26 mouse cellular contexts compared by ENCODE assay signal in the genomic region with DNA sequence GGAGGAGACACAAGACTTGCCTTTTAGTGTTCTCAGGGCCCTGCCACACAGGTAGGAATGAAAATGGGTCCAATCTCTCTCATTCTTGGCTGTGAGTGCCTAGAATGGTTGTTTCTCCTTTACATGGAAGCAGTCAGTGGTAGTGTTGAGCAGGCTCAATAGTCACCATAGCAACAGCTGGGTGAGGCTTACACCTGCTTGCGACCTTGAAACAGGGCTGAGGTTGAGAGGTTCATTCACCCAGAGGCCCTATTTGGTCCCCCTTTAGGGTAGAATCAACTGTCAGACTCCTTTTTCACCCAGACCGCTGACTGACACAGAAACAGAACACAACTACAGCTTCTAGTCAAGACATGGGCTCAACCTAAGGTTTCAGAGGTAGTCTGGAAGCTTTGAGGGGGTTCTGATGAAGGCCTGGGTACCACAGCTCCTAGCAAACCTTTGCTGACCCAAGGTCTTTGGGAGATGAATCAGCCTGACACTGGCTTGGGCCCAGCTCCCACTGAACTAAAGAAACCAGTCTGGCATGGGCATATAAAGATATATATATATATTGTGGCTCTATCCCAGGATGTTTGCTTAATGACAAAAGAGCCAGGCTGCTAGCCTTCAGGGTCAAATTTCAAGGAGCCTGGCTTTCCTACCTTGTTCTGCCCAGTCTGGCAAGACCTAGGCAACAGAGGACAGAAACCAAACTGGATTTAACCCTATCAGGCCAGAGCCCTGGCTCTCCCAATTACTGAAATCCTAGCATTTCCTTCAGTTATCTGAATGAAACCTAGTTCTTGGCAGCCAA. TPM values are rescaled to one million over a fixed set of nuclear protein-coding genes. Genes with fewer than 3 reads are reported as not detected.
DNase-seq lines count a peak whose midpoint lies in the region; ATAC-seq lines count a peak whose summit lies in the region.
"Had no signal": no experiment of that assay in that cellular context is flagged by ENCODE, and none has a peak within 500 bp of the region (broad histone marks: within the 10 kb centered on the region; RNA-seq: fewer than 3 reads in every experiment).

No protein-coding gene starts in this region.

- H3K27me3 ChIP-seq in lung, embryonic 15.5 days: no peaks in the 10 kb centered on the region
- H3K27me3 ChIP-seq in intestine, embryonic 15.5 days (replicated peaks): no peaks in the 10 kb centered on the region
- no peaks in the 10 kb centered on the region for H3K27me3 ChIP-seq in hindbrain, embryonic 16.5 days (replicated peaks; ENCODE audit: control insufficient read depth, insufficient read depth, low read length)
- H3K27me3 ChIP-seq: heart, embryonic 15.5 days; neural tube, embryonic 12.5 days had no signal

- H3K27ac ChIP-seq in lung, embryonic 15.5 days: peak overlapping the region; percentile 79
- H3K27ac ChIP-seq in intestine, embryonic 15.5 days: peak overlapping the region; percentile 65
- no peak overlapping the region for H3K27ac ChIP-seq in hindbrain, embryonic 16.5 days (ENCODE audit: low read depth, low read length)
- H3K27ac ChIP-seq: heart, embryonic 15.5 days; left cerebral cortex, adult 2 months; neural tube, embryonic 12.5 days had no signal

- no peak for DNase-seq in lung, postnatal 14 days
- peak; percentile 42 for DNase-seq in lung, postnatal 25 days (ENCODE audit: low spot score)
- no peak for DNase-seq in gastrocnemius, postnatal 10 days
- no peak for DNase-seq in heart, postnatal 4 days
- DNase-seq: cerebellum, adult 9-10 months; heart, adult 18-20 months; kidney, adult 11 months; thymus, postnatal 4 days had no signal

- H3K4me2 ChIP-seq in lung, embryonic 15.5 days: no peak overlapping the region
- peak overlapping the region; percentile 15; the same call in 1 of the 2 replicates for H3K4me2 ChIP-seq in intestine, embryonic 15.5 days (replicated peaks)
- H3K4me2 ChIP-seq in hindbrain, embryonic 16.5 days (ENCODE audit: low read length): no peak overlapping the region
- H3K4me2 ChIP-seq: heart, embryonic 15.5 days; neural tube, embryonic 12.5 days had no signal

- H3K9me3 ChIP-seq in lung, embryonic 15.5 days: no peaks in the 10 kb centered on the region
- H3K9me3 ChIP-seq in intestine, embryonic 15.5 days: no peaks in the 10 kb centered on the region
- no peaks in the 10 kb centered on the region for H3K9me3 ChIP-seq in hindbrain, embryonic 16.5 days (ENCODE audit: control insufficient read depth, low read length)
- H3K9me3 ChIP-seq: G1E; heart, embryonic 15.5 days; neural tube, embryonic 12.5 days had no signal

- no peaks in the 10 kb centered on the region for H3K36me3 ChIP-seq in lung, embryonic 15.5 days
- H3K36me3 ChIP-seq in intestine, embryonic 15.5 days: peaks cover 1% of the 10 kb centered on the region; the same call in 1 of the 2 replicates
- no peaks in the 10 kb centered on the region for H3K36me3 ChIP-seq in hindbrain, embryonic 16.5 days (ENCODE audit: control insufficient read depth, insufficient read depth, low read length)
- H3K36me3 ChIP-seq: heart, embryonic 15.5 days had no signal

- H3K9ac ChIP-seq in lung, embryonic 15.5 days: no peak overlapping the region
- no peak overlapping the region for H3K9ac ChIP-seq in intestine, embryonic 15.5 days
- H3K9ac ChIP-seq in hindbrain, embryonic 16.5 days (ENCODE audit: low read depth, low read length): no peak overlapping the region
- H3K9ac ChIP-seq: heart, embryonic 15.5 days; neural tube, embryonic 12.5 days had no signal

- H3K4me1 ChIP-seq in lung, embryonic 15.5 days: peaks cover 35% of the 10 kb centered on the region
- H3K4me1 ChIP-seq in intestine, embryonic 15.5 days (replicated peaks): peaks cover 18% of the 10 kb centered on the region; the same call in 1 of the 2 replicates
- no peaks in the 10 kb centered on the region for H3K4me1 ChIP-seq in hindbrain, embryonic 16.5 days (ENCODE audit: control insufficient read depth, insufficient read depth, low read depth, low read length)
- H3K4me1 ChIP-seq: neural tube, embryonic 12.5 days had no signal

- WGBS in lung, embryonic 15.5 days: 59% methylated on average over 2 of the region's 2 CpGs
- 65% methylated on average over 2 of the region's 2 CpGs for WGBS in intestine, embryonic 15.5 days
- WGBS in hindbrain, embryonic 16.5 days: 77% methylated on average over 2 of the region's 2 CpGs

- H3K4me3 ChIP-seq in lung, embryonic 15.5 days: no peak overlapping the region
- H3K4me3 ChIP-seq in intestine, embryonic 15.5 days (replicated peaks): no peak overlapping the region
- no peak overlapping the region for H3K4me3 ChIP-seq in hindbrain, embryonic 16.5 days (ENCODE audit: low read length)
- H3K4me3 ChIP-seq: heart, embryonic 15.5 days; left cerebral cortex, adult 2 months; neural tube, embryonic 12.5 days had no signal

- no peak for ATAC-seq in lung, embryonic 15.5 days (ENCODE audit: borderline replicate concordance, extremely low read depth, low FRiP score, low TSS enrichment)
- ATAC-seq in intestine, embryonic 15.5 days: peak; percentile 44
- ATAC-seq in hindbrain, embryonic 16.5 days: no peak
- ATAC-seq: CD4-positive, CD25-positive, alpha-beta regulatory T cell, adult 4 months had no signal

RNA-seq across cellular contexts. Expression of a gene that starts 2.4 kb away (rescaled TPM):
- 10.6 and 13.3 TPM in 2 replicates for polyA plus RNA-seq in lung, embryonic 15.5 days (2015; fragmentation: Nextera tagmentation; extraction: Ambion mirVana)
- polyA plus RNA-seq in intestine, embryonic 15.5 days (2015; fragmentation: Nextera tagmentation; extraction: Ambion mirVana): 35.7 and 43.6 TPM in 2 replicates
- polyA plus RNA-seq in hindbrain, embryonic 16.5 days (2015; fragmentation: Nextera tagmentation; extraction: Ambion mirVana): 0.11 and 0.63 TPM in 2 replicates
- not detected for total RNA-seq in gastrocnemius, postnatal 10 days (2021)
- not detected for total RNA-seq in heart, postnatal 4 days (2021)
- total RNA-seq: gastrocnemius, adult 8-10 months; layer of hippocampus, adult 8-10 months; left cerebral cortex, adult 2 months; megakaryocyte-erythroid progenitor cell, adult 5-6 weeks had no signal
- polyA plus RNA-seq: G1E; hindbrain, embryonic 11.5 days; spleen, adult 2 months had no signal

RNA-seq across cellular contexts. Expression of a gene that starts 8.2 kb away (rescaled TPM):
- polyA plus RNA-seq in lung, embryonic 15.5 days (2015; fragmentation: Nextera tagmentation; extraction: Ambion mirVana): not detected in 2 replicates
- polyA plus RNA-seq in intestine, embryonic 15.5 days (2015; fragmentation: Nextera tagmentation; extraction: Ambion mirVana): not detected in 2 replicates
- not detected in 2 replicates for polyA plus RNA-seq in hindbrain, embryonic 16.5 days (2015; fragmentation: Nextera tagmentation; extraction: Ambion mirVana)
- total RNA-seq in gastrocnemius, postnatal 10 days (2021): not detected
- total RNA-seq in heart, postnatal 4 days (2021): not detected
- total RNA-seq: G1E; gastrocnemius, adult 8-10 months; heart, adult 18-20 months; layer of hippocampus, adult 8-10 months; left cerebral cortex, adult 2 months; megakaryocyte-erythroid progenitor cell, adult 5-6 weeks had no signal
- polyA plus RNA-seq: CD4-positive, CD25-positive, alpha-beta regulatory T cell, adult 4 months; embryonic facial prominence, embryonic 14.5 days; forebrain, embryonic 11.5 days; G1E; heart, embryonic 15.5 days; hindbrain, embryonic 11.5 days; limb, embryonic 11.5 days; liver, embryonic 16.5 days; neural tube, embryonic 12.5 days; spleen, adult 2 months had no signal

RNA-seq across cellular contexts. Expression of a gene that starts 8.2 kb away (rescaled TPM):
- polyA plus RNA-seq in lung, embryonic 15.5 days (2015; fragmentation: Nextera tagmentation; extraction: Ambion mirVana): not detected in 2 replicates
- not detected in 2 replicates for polyA plus RNA-seq in intestine, embryonic 15.5 days (2015; fragmentation: Nextera tagmentation; extraction: Ambion mirVana)
- polyA plus RNA-seq in hindbrain, embryonic 16.5 days (2015; fragmentation: Nextera tagmentation; extraction: Ambion mirVana): not detected in 2 replicates
- total RNA-seq in gastrocnemius, postnatal 10 days (2021): not detected
- under 1 TPM in 1 of 2 experiments, not detected in 1; 0.79 TPM for total RNA-seq in heart, postnatal 4 days (2021)
- total RNA-seq: G1E; heart, adult 18-20 months; megakaryocyte-erythroid progenitor cell, adult 5-6 weeks had no signal
- polyA plus RNA-seq: CD4-positive, CD25-positive, alpha-beta regulatory T cell, adult 4 months; embryonic facial prominence, embryonic 14.5 days; forebrain, embryonic 11.5 days; G1E; heart, embryonic 15.5 days; hindbrain, embryonic 11.5 days; limb, embryonic 11.5 days; liver, embryonic 16.5 days; neural tube, embryonic 12.5 days; spleen, adult 2 months; testis, adult 2 months had no signal

RNA-seq across cellular contexts. Expression of a gene that starts 13.8 kb away (rescaled TPM):
- 2.8 and 3.3 TPM in 2 replicates for polyA plus RNA-seq in lung, embryonic 15.5 days (2015; fragmentation: Nextera tagmentation; extraction: Ambion mirVana)
- 1.5 and 1.6 TPM in 2 replicates for polyA plus RNA-seq in intestine, embryonic 15.5 days (2015; fragmentation: Nextera tagmentation; extraction: Ambion mirVana)
- polyA plus RNA-seq in hindbrain, embryonic 16.5 days (2015; fragmentation: Nextera tagmentation; extraction: Ambion mirVana): 3.3 and 3.7 TPM in 2 replicates
- 10 to 100 TPM in 1 of 2 experiments, 1 to 10 TPM in 1; 9.6 to 14.5 TPM for total RNA-seq in gastrocnemius, postnatal 10 days (2021)
- total RNA-seq in heart, postnatal 4 days (2021): 1 to 10 TPM; 3.6 to 3.9 TPM

RNA-seq across cellular contexts. Expression of a gene that starts 41.3 kb away (rescaled TPM):
- 59.2 and 66.1 TPM in 2 replicates for polyA plus RNA-seq in lung, embryonic 15.5 days (2015; fragmentation: Nextera tagmentation; extraction: Ambion mirVana)
- 45.8 and 48.0 TPM in 2 replicates for polyA plus RNA-seq in intestine, embryonic 15.5 days (2015; fragmentation: Nextera tagmentation; extraction: Ambion mirVana)
- 68.2 and 72.1 TPM in 2 replicates for polyA plus RNA-seq in hindbrain, embryonic 16.5 days (2015; fragmentation: Nextera tagmentation; extraction: Ambion mirVana)
- 10 to 100 TPM; 53.7 to 55.1 TPM for total RNA-seq in gastrocnemius, postnatal 10 days (2021)
- 10 to 100 TPM; 83.3 to 84.7 TPM for total RNA-seq in heart, postnatal 4 days (2021)
